Mouse (Mus musculus) cerebellum, adult 11-12 months (tissue): Measurements from ENCODE around the gene Dapk2.

Experiments
- DNase-seq: peaks from one replicate; pipeline ENCODE4 v3.0.0; 2022

The Dapk2 gene

DNA sequence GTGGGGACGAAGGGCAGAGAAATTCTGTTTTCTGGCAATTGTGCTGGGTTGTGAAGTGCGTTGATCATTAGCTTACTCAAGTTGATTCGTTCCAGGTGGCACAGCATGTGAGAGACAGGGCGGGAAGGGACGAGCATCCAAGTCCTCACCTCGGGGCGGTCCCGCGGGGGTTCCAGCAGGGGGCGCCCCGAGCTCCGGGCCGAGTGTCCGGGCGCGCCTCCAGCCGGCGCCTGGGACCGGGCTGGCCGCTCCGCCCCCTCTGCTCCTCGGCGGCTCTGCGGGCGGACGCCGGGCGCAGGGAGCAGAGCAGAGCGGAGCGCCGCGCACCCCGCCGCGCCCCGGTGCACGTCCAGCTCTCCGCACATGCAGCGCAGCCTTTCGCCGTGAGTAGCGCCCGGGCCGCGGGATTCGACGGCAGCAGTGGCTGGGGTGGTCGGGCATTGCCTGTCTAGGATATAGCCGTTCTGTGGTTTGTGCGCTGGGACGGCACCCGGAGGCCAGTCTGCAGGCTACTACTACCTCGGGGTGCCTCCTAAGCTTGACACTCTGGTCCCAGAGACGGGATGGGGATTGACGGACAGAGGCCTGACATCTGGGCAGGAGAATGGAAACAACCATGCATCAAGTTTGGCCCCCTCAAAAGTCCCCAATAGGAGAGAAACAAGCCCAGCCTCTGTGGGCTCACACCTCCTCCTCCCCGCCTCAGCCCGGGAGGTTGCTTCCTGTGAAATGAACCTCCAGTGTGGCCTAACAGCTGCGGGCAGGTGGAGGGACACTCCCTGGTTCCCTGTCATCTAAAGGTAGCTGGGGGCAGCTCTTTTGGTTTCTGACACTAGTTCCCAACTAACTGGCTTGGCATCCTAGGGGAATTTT, at the start of gene Dapk2:
Dapk2 (plus strand) TSS at position 266 of the 873 bp plus-strand sequence.
- DNase-seq: peak; percentile 54

- DNase-seq: no peak
Observed at GRCm38 (mm10) chr9:66109574-66109973, 48.4 kb upstream of the Dapk2 start.

GRCm38 (mm10) chr9:66110126-66110525, 47.9 kb upstream of the Dapk2 start:
- no peak for DNase-seq

- DNase-seq: no peak
Observed at GRCm38 (mm10) chr9:66110611-66111379, 47.2 kb upstream of the Dapk2 start.

- no peak for DNase-seq
Observed at GRCm38 (mm10) chr9:66114341-66114740, 43.7 kb upstream of the Dapk2 start.

DNA sequence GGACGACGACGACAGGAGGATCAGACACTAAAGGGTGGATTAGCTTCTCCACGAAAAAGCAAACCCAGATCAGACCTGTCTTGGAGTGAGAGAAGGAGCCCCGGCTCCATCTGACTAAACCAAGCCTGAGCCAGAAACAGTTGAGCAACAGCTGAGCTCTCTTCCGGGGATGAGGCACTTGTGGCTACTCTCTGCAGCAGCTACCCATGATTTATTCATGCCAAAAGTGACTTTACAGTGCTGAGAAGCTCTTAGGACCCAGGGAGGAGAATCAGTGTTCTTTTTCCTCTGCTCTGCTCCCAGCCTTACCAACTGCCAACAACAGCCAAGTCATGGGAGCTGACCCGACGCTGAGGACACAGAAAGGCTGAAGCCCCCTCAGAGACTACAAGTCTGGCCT, 41.1 kb upstream of the Dapk2 start:
- no peak for DNase-seq

GRCm38 (mm10) chr9:66119498-66119897, 38.5 kb upstream of the Dapk2 start:
- DNase-seq: no peak

- DNase-seq: no peak
Observed at GRCm38 (mm10) chr9:66120106-66120505, 37.9 kb upstream of the Dapk2 start.

- no peak for DNase-seq
Observed at GRCm38 (mm10) chr9:66120945-66121344, 37.1 kb upstream of the Dapk2 start.

DNA sequence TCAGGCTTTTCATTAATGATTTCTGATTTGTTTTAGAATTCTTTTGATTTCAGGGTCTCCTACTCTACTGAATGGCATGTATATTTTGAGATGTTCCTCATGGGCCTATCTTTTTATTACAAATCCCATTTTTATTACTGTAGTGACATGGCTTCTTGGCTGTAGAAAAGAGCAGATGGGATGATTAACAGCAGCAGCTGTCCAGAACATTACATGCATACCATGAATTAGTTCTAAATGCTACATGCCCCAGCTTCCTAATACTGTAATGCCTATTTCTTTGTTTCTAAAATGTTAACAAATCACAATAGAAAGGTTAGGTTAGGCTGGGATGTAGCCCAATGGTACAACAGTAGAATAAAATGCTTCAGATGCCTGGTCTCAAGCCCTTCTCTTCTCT, 36.6 kb upstream of the Dapk2 start:
- DNase-seq: no peak

GRCm38 (mm10) chr9:66123648-66124047, 34.4 kb upstream of the Dapk2 start:
- DNase-seq: no peak

GRCm38 (mm10) chr9:66124111-66124531, 33.9 kb upstream of the Dapk2 start:
- no peak for DNase-seq

- peak; percentile 97 for DNase-seq
Observed at GRCm38 (mm10) chr9:66124681-66125542, 33.1 kb upstream of the Dapk2 start.

DNA sequence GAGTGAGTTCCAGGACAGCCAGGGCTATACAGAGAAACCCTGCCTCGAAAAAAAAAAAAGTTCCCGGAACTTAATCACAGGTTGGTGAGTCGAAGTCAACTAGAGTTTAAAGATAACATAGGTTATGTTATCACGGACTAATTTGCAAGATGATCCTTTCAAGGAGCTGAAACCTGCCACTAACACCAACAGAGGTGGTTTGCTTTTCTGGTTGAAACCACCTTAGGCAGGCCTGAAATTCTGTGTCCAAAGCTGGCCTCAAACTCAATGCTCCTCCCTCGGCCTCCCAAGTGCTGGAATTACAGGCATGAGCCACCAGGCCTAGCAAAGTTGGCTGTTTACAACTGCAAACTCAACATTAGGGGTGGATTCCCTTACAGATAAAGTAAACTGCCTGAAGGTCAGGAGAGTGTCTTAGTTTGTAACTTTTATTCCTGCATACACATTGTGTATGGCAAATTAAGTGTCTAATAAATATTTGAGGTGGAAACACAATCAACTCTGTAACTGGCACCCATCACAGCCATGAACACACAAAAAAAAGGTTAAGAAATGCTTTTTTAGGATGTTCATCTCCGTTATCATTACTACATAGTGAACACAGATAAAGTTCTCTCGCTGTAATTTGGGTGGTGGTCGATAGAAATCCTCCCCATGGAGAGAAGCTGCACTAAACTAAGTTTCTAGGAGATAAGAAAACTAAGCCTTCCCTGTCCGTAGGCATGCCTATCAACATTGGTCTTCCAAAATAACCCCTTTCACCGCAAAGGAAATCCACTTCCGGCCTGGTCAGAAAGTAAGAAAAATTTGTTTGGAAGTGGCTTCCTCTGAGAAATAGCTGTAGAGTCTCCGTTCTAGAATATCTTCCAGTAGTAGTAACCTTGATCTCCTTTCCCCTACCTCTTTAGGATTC, 32.2 kb upstream of the Dapk2 start:
- peak; percentile 35 for DNase-seq

DNA sequence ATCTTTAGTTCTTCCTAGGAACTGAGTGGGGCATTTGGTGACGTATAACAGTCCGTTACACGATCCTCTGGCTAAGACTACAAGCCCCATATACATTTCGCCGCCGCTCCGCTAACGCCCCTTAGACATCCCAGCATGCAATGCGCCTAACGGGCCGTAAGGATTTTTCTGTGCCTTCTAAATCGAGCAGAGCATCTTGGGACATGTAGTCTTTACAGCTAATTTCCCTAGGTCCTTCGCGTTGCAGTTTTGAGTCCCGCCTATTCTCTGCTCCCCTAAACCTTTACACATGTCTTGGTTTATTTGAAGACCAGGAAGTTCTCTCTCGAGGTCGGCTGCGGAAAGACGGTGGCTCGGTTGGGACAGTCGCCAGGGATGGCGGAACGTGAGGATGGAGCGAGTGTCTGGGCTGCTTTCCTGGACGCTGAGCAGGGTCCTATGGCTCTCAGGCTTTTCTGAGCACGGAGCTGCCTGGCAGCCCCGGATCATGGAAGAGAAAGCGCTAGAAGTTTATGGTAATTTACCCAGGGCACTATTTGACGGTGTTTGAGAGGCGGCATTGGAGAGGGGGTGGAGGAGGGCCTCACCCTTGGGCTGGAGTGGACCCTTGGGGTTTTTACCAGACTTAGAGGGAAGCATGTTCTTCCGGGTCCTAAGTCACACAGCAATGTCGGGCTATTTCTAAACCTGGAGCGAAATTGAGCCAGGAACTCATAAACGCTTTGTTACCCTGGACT, 31.4 kb upstream of the Dapk2 start, which contains the start of the genes Snx1 and Ciao2a:
Snx1 (minus strand) TSS at position 132 of the 737 bp plus-strand sequence.
Ciao2a (plus strand) TSS at position 156 of the 737 bp plus-strand sequence.
- peak; percentile 94 for DNase-seq

DNA sequence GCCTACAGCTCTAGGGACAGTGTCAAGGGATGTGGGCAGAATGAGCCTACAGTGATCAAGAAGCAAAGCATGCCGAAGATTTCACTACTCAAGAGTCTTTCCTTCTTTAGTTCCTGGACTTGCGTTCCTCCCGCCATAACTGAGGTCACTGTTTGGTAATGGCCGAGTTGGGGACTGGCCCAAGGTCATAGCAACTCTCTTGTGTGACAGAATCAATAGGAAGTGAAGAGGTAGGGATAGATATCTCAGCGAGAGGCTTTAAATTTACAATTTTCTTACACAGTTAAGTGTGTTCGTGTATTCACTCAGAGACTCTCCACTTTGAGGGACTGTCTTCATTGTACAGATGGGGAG, 30.9 kb upstream of the Dapk2 start:
- no peak for DNase-seq

- no peak for DNase-seq
Observed at GRCm38 (mm10) chr9:66127884-66128283, 30.1 kb upstream of the Dapk2 start.

DNA sequence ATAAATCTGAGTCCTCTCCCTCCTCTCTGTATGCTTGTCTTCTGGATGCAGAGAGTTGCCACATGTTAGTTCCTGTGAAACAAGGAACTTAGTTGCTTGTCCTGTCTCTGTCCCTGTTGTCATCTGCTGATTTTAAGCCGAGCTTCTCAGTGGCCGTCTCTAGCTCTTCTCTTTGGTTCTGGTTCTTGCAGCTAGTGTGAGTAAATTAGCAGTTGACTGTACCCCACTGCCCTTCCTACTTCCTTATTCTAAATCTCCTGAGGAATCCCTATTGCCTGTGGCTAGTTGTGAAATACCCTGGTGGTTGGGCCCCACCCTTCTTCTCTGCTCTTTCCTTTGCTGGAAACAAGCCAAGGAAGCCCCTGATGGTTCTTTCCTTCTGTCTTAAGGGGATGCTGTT, 26.6 kb upstream of the Dapk2 start:
- no peak for DNase-seq

DNA sequence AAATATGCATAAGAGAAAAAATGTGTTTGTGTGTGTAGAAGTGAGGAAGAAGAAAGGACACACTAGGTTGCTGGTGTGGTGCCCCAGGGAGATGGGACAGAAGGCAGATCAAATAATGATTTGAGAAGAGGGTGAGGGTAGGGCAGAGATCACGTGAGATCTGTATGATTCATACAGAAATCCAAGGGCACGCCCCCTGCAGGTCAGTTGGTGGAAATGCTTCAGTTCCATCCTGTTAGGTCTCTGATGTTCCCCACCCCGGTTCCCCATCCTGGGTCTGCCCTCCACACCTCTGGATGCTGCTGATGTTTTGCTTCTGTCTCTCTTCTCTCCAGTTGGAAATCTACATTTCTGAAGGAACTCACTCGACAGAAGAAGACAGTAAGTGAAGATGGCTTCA, 22.1 kb upstream of the Dapk2 start:
- DNase-seq: no peak

DNA sequence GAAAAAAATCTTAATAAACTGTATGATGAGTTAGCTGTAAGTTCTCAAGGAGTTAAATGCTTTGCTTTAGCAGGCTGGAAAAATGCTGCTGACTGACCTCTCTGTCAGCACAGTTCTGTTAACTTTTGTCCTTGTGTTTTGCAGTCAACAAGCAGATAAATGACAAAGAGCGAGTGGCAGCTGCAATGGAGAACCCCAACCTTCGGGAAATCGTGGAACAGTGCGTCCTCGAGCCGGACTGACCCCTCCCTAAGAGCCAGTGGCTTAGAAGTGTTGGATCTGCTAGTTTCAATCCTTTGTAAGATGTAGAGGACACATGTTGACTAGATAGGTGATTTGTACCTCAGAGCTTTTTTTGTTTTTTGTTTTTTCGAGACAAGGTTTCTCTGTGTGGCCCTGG, 19.8 kb upstream of the Dapk2 start:
- DNase-seq: no peak

DNA sequence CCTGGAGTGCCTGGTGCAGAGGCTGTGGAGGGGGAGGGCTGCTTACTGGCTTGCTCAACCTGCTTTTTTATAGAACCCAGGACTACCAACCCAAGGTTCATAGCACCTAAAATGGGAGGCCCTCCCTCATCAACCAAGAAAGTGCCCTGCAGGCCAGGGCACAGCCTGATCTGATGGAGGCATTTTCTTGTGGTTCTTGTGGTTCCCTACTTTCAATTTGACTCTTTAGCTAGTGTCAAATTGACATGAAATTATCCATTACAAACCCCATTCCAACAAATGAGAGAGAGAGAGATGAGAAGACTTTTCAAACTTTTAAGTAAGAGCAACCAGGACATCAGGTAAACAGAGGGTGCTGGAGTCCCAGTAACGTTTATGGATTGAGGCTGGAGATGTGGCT, 15.8 kb upstream of the Dapk2 start:
- DNase-seq: no peak
